19 mouse cellular contexts compared by ENCODE assay signal in genomic region chr7:122322038-122322690, GRCm38 (mm10). TPM values are rescaled to one million over a fixed set of nuclear protein-coding genes. Genes with fewer than 3 reads are reported as not detected.
DNase-seq lines count a peak whose midpoint lies in the region; TF ChIP-seq lines count a peak whose summit lies in the region.
"Had no signal": no experiment of that assay in that cellular context is flagged by ENCODE, and none has a peak within 500 bp of the region (broad histone marks: within the 10 kb centered on the region; RNA-seq: fewer than 3 reads in every experiment).

No protein-coding gene starts in this region.

- WGBS in olfactory bulb, adult 2 months, result 21% methylated on average over 8 of the region's 8 CpGs

- no peak for DNase-seq in left cerebral cortex, adult 2 months (ENCODE audit: extremely low spot score in 1 of 2, low spot score in 2 of 2)
- DNase-seq in left cerebral cortex, adult 11 months (ENCODE audit: low spot score), result no peak
- peak; percentile 73 to 74 for DNase-seq in cerebellum, adult 18-20 months
- peak; percentile 56 to 78 for DNase-seq in cerebellum, postnatal 14 days
- DNase-seq in heart, postnatal 25 days (ENCODE audit: low spot score), result no peak
- DNase-seq in ovary, adult 18-20 months (ENCODE audit: low spot score), result no peak
- DNase-seq: forebrain, postnatal 0 days; gastrocnemius, postnatal 14 days; heart, adult 18-20 months; heart, postnatal 10 days; kidney, adult 2 months; kidney, postnatal 10 days; liver, postnatal 0 days; retina, postnatal 1 day had no signal

- H3K27ac ChIP-seq in left cerebral cortex, adult 2 months, result peak overlapping the region; percentile 47; the same call in 1 of the 2 replicates
- peak overlapping the region; percentile 20; the same call in 1 of the 2 replicates for H3K27ac ChIP-seq in olfactory bulb, adult 2 months (ENCODE audit: insufficient read depth, low read depth, low read length)
- H3K27ac ChIP-seq: forebrain, embryonic 10.5 days; hindbrain, embryonic 15.5 days; limb, embryonic 12.5 days had no signal

- no peak for TF ChIP-seq POLR2A in olfactory bulb, adult 2 months (IDR thresholded peaks at IDR 0.05; ENCODE audit: insufficient read depth, low read depth, low read length)

- H3K4me3 ChIP-seq in left cerebral cortex, adult 2 months, result no peak overlapping the region
- H3K4me3 ChIP-seq in olfactory bulb, adult 2 months (ENCODE audit: insufficient read depth, low read depth, low read length), result no peak overlapping the region
- H3K4me3 ChIP-seq: forebrain, embryonic 10.5 days; heart, embryonic 12.5 days; hindbrain, embryonic 15.5 days; limb, embryonic 12.5 days had no signal

- peaks cover 7% of the 10 kb centered on the region for H3K4me1 ChIP-seq in olfactory bulb, adult 2 months (ENCODE audit: control insufficient read depth, insufficient read depth, low read length)
- H3K4me1 ChIP-seq: forebrain, embryonic 10.5 days; heart, embryonic 12.5 days; limb, embryonic 12.5 days had no signal

- intact Hi-C loops in left cerebral cortex, adult 2 months (cut with DNase I), result no loop called here
- intact Hi-C loops in heart, postnatal 25 days (cut with DNase I), result no loop called here

- TF ChIP-seq CTCF in left cerebral cortex, adult 2 months (IDR thresholded peaks at IDR 0.05), result no peak
- no peak for TF ChIP-seq CTCF in olfactory bulb, adult 2 months (IDR thresholded peaks at IDR 0.05; ENCODE audit: insufficient read depth, low read depth, low read length)

RNA-seq across cellular contexts. Expression of gene Prkcb, which starts 33.6 kb away (rescaled TPM):
- total RNA-seq in left cerebral cortex, adult 2 months (2021), result 100 to 1,000 TPM; 964 to 986 TPM
- polyA plus RNA-seq in olfactory bulb, adult 2 months (2012; ENCODE audit: insufficient read depth, insufficient read length, low replicate concordance, missing spikeins), result 270 and 694 TPM in 2 replicates
- total RNA-seq in heart, postnatal 25 days (2021), result 1 to 10 TPM; 3.2 to 3.7 TPM

Comparison
In these comparisons a context has a peak if more than half of its experiments do, and no peak if none do; other contexts are left out.
1. DNase-seq: peak in cerebellum, adult 18-20 months (2 of 2) and cerebellum, postnatal 14 days (2 of 2); none in left cerebral cortex, adult 2 months (0 of 2), left cerebral cortex, adult 11 months (single experiment), heart, postnatal 25 days (single experiment) and ovary, adult 18-20 months (single experiment).
2. RNA of gene Prkcb, which starts 33.6 kb away (total RNA-seq): 964 to 986 TPM in left cerebral cortex, adult 2 months; 3.2 to 3.7 TPM in heart, postnatal 25 days; every median in the first group is over 100 times any median in the second.